Mouse (Mus musculus): ENCODE data around the gene Cyp46a1.

- TF ChIP-seq CTCF (IDR thresholded peaks at IDR 0.05; ENCODE audit: control insufficient read depth, insufficient read depth, low read length), result no peak
- no peak for TF ChIP-seq POLR2A (IDR thresholded peaks at IDR 0.05; ENCODE audit: borderline replicate concordance, control insufficient read depth, low read depth, low read length)
Observed at GRCm38 (mm10) chr12:108409100-108409499, 74.9 kb downstream of the Cyp46a1 start.

Data from bone marrow, adult 2 months (tissue).